Mouse (Mus musculus): ENCODE results near the gene Dsn1.

- no peak for TF ChIP-seq CTCF (IDR thresholded peaks at IDR 0.05; ENCODE audit: borderline replicate concordance, extremely low read depth, insufficient read depth, insufficient read length)
- no peak for TF ChIP-seq POLR2A (IDR thresholded peaks at IDR 0.05; ENCODE audit: borderline replicate concordance, extremely low read depth, insufficient read depth, insufficient read length, poor library complexity, severe bottlenecking)
These were observed 8.7 kb downstream of the Dsn1 start for GRCm38 (mm10) chr2:156998263-156998662.

All from brain, embryonic 14.5 days (tissue).